Mouse (Mus musculus): Measurements from ENCODE around the gene Dcst1.
A peak's percentile ranks its signal among the peaks of the same experiment; 100 is the strongest.

Gene Dcst1

DNA sequence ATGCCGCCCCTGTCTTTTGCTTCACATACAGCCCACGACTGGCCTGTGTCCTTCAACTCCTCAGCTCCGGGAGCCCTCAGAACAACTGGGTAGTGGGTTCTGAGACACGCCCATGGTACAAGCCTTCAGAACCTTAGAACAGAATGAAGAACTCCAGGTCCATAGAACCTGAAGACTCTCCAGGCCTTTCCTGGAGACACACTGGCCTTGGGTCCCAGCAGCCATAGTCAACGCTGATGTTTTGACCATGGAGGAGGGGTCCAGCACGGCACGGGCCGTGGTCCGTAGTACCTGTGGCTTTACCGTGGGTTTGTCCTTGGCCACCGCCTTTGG is at the start of gene Dcst1:
Gene Dcst1, minus strand, starts transcription at position 101 of the 333 bp plus-strand sequence.
- no peak for DNase-seq

DNA sequence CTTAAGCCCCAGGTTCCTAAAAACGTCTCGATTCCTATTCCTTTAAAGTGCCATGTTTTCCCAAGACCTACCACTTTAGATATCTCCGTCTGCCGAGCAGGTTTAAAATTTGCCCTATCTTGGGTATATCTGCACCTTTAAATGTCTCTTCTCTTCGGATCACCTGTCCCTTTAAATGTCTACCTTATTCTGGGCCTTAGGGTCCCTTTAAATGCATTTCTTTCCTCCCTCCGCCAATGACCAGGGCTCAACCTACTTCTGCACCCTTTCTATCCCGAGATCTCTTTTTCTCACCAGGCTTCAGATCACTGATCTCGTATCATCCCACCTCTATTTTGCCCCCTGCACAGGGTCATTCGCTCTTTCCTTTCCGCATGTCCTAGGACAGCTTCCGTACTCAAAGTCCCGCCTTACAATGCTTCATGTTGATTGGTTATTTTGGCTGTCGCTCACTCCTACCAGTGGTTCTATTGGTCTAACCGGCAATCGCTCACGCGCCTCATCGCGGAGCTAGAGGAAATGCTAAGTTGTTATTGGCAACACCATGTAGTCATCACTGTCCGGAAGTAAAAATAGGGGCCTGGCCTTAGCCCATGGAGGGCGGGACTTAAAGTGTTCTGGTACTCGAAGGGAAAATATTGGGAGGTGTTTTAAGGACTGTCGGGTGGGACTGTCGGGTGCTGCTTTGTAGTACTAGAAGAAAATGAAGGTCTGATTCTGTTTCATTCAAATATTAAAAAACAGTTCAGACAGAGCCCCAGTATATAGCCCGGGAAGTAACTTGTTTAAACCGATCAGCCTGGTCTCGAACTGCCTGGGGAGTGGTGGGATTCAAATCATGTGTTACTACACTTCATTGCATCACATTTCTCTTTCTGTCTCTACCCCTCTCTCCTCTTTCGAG is 46.7 kb upstream of the Dcst1 start, which contains the start of gene Flad1:
Gene Flad1, minus strand, starts transcription at position 381 of the 904 bp plus-strand sequence.
- DNase-seq: peak; percentile 100

DNA sequence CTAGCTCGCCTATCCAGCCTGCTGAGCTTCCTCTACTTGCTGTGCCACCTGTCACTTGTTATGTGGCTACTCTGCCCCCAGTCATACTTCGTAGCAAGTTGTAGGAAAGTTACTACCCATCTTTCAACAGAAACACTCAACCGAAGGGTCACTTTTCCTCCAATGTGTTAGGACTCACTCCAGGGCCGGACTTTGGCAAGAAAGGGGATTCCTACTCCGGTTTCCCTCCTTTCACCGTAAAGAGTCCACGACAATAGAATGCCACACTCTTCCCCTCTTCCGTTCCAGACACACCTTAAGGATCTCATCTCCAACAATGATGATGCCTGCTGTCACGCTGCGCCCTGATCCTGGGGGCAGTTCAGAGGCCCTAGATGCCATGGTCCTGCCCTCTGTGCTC is 45.8 kb upstream of the Dcst1 start:
- DNase-seq: no peak

DNA sequence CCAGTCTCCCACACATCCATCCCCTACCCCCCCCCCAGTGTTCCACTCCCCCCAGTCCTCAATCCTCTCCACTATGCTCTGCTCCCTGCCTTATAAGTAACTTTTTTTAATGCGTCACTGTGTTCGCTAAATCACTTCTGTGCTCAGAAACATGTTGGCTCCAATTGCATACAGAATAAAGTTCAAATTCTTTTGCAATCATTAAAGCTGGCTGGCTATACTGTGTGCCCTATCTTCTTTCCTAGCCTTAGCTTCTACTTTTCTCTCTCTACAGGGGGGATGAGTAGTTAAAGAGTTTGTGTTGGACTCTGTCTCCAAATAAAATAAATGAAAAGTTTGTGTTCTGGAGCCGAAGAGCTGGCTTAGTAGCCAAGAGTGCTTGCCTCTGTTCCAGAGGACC is 44.6 kb upstream of the Dcst1 start:
- no peak for DNase-seq

DNA sequence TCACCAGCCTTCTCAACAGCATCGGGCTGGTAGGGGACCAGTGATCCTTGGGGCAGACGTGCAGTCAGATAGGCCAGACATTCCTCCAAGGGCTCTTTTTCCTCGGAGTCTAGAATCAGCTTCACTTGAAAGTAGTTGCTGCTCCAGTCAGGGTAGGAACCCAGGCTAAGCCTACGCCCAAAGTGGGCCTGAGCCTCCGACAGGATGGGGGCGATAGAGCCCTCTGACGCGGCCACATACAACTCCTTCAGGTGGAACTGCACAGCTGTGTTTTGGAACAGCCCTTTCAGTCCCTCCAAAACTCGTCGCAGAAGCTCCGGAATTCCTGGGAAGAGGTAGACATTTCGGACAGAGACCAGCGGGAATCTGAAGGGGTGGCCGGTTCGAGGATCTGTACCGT is 43.4 kb upstream of the Dcst1 start:
- no peak for DNase-seq

DNA sequence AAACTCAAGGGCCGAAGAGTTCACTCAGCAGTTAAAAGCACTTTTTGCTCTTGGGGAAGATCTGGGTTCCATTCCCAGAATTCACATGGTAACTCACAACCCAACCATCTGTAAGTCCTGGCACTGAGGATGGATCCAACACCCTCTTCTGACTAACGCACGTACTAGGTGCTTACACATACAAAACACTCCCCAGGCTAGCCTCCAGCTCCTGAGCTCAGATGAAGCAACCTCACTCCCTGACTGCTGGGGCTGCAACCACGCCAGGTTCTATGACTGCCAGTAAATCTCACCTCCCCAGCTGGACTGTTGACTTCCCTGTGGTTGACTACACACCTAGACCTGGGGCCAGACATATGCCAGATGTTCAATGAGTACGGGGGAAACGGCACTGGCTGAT is 41.8 kb upstream of the Dcst1 start:
- DNase-seq: no peak

DNA sequence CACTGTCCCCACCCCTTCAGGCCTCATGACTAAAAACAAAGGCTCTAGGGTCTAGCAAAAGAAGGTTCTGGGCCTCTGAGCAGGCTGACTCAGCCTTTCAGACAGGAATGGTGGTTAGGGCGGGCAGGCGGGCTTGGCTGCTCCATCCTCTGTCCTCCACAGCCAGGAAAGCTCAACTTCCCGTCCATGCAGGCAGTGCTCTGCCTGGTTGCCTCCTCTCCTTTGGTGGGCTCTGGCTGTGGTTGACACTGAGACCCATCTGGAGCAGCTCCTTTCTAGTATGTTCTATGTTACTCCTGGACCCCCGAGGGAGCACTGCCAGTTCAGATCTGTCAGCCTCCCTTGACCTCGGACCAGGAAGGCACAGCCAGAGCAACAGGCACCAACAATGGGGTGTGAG is 37.6 kb upstream of the Dcst1 start, which contains the start of gene Lenep:
Gene Lenep, minus strand, starts transcription at position 101 of the 400 bp plus-strand sequence.
- no peak for DNase-seq

DNA sequence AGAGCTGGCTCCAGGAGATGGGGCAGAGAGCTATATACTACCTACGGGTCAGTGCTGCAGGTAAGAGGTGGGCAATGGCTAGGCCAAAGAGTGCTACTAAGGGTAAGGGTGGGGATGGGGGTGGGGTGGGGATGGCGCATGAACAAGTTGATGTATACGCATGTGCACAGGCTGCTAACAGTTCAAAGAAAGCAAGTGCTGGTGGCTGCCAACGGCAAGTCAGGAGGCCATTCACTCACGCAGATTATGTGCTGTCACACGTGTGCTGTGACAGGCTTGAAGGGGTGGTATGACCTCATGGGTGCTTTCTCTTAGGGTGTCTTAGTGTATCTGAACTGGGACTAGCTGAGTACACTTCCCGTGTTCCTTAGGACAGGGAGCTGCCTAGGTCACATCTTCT is 36.3 kb upstream of the Dcst1 start:
- DNase-seq: no peak

DNA sequence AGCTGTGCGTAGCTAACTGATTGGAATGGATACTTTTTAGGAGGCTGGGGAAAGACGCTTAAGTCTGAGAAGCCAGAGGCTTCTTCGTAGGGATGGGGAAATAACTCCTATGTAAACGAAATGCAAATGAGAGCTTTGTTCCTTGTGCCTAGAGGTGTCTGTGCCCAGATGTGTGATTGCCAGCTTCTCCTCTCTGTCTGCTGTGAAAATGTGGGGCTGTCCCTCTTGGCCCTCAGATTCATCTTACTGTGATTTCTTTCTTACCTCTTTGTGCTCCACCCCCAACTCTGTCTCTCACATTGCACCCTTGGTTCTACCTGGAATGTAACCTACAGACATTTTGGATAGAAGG is 31.6 kb upstream of the Dcst1 start:
- no peak for DNase-seq

DNA sequence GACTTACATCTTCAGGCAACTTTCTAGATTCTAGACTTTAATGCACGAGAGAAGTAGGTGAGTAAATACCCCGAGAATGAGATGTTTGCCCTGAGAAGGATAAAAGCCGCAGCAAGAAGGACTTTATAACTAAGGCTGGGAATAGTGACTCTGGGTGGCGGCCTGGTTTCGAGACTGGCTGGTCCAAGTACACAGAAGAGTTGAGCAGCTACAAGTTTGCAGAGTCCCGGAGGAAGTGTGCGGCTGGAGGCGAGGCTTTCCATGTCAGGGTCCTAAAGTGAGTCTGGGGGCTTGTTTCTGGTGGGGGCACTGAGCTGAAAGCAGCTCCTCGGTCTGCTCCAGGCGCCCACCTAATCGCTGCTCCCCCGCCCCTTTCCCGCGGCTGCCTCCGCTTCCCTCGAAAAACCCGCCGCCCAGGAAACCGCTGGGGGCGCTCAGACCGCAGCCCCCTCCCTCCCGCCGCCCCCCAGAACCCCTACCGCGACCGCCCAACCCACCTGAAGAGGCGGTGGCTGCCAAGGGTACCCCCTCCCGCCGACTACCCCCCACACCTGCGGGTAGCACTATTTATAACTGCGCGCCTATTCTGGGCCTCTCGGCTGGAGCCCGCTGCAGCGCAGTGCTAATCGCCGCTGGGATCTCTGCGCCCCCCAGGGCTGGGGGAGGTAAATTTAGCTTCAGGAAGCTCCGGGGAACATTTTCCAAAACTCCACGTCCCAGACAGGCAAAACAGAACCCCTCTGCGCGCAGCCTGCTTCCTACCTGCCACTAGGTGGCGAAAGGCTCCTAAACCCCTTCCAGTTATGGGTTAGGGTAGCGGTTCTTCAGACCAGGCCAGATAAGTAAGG is 31.0 kb upstream of the Dcst1 start:
- DNase-seq: peak; percentile 86

DNA sequence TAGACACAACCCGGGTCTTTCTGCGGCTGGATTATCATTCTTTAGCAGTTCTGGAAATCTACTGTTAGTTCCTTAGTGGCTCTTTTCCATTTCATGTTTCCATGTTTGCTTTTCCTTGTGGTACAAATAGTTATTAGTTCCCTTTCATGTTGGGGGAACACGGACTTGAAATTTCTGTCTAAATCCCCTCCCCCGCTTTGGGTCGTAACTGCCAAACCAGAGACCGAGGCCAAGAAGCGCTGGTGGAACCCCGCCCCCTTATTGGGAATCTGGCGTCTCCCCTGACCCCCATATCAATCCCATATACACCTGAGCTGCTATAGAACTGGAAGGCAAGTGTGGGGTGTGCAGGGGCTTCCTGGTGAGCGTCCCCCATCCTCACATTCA is 30.4 kb upstream of the Dcst1 start:
- no peak for DNase-seq

DNA sequence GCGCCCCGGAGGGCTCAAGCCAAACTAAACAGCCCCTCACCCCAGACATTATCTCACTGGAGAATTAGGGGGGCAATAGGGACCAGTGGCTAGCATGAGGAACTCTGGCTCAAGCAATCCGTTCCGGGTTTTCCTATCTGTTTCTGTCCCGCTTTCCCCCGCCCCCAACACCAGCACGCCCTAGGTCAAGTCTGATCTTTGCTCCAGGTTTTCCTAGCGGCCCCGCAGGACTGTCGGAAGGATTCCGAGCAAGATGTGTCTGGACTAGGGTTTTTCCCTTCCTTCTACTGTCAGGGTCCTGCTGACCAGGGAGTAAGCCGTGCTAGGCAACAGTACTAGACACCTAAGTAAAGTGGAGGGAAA is 29.8 kb upstream of the Dcst1 start:
- peak; percentile 93 for DNase-seq

DNA sequence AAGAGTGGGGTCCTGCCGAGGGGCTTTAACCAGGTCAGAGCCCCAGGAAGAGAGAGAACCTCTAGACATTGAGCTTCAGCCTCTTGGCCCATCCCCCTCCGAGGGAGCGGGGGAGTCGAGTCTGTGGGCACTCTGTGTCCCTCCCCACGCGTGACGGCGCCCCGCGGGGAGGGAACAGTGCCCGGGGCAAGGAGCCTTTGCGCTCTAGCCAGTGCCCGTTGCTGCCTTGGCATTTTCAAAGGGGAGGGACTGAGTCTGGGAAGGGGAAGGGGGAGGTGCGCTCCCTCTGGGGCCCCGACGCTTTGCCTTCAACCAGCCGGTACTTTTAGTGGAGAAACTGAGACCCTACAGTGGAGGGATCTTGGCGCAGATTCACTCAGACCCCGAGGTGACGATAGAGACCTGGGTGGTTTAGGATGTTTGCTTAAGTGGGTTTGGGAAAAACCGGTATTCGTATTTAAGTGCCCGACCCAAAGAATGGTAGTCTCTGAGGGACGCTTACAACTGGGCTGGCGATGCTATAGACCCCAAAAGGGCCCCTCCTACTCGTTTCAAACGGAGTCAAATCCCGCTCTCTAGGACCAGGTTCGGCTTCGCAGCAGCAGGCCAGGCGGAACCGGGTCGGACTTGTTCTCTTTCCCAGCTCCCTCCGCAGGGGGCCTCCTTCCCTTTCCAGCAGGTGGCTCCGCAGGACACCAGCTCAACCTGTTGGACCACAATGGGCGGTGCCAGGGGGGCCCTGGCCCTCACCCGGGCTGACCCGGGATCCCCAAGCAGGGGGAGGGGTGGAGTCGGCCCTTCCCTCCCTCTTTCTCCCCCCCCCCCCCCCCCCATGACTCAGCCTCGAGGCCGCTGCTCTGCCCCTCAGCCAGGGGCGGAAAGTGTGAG is 29.2 kb upstream of the Dcst1 start, which contains the start of gene Zbtb7b:
Gene Zbtb7b, minus strand, starts transcription at position 771 of the 888 bp plus-strand sequence.
- peak; percentile 89 for DNase-seq

DNA sequence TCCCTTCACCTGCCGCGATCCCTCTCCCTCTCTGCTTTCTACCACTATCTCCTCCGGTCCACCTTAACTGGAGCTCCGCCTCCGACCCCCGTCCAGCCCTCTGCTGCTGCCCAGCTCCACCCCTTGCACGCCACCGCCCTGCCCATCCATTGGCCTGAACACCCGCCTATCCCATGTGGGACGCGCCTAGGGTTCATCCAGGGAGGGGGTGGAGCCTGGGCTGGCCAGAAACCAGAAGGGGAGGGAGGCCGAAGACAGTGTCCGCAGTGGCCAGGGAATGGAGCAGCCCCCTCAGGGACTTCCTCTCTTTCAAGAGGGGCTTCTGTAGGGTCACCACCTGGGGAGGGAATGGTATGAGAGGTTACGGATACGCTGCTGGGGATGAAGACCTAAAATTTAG is 28.6 kb upstream of the Dcst1 start:
- DNase-seq: peak; percentile 99

DNA sequence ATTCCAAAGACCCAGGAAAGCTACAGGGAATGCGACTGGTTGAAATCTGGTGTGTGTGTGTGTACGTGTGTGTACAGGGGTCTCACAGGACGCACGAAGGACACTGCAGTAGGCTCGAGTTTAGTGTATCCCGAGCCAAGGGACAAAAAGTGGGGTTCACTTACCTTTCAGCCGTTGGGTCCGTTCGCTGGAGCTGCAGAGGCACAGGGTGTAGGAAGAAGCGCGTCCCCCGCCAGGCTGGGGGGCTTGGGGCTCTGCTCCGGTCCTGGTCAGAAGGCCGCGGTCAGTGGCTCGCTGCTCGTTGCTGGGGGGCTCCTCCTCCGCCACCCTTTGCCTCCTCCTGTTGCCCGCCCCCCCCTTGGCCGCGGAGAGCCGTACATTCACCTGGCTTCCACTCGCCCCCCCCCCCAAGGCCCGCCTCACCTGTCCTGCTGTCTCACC is 27.8 kb upstream of the Dcst1 start:
- peak; percentile 64 for DNase-seq

DNA sequence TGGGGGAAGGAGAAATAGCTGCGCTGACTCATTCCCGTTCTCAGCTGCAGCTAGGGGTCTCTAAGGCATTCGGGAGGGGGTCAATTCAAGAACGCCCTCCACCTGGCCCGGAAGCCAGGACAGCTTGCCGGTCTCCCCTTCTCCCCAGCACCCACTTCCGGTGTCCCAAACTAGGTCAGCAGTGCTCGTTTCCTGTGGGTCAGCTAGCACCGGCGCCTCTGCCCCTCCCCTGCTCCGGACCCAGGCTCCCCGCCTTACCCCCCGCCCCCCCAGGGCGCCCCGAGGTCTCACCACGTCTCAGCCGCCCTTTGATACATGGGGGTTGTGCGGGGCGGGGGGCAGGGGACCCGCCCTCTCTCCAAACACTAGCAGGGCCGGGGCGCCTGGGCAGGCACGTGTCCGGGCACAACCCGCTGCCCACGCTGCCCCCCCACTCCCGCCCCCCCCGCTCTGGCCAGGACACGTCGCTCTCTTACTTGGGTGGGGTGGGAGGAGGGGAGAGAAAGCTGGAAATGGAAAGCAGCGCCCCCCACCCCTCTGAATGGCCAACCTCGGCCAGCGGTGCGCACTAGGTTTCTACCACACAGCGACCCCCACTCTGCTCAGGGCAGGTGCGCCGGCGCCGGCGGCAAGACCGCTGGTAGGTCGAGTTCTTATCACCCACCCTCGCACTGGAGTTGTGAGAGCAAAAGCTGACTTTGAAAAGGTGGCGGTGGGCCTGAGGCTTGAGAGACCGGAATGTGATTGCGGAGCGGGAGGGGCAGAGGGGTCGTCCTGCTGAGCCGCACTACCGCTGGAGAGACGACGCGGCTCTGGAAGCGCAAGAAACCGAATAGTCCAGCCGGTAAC is 26.8 kb upstream of the Dcst1 start:
- DNase-seq: peak; percentile 72

DNA sequence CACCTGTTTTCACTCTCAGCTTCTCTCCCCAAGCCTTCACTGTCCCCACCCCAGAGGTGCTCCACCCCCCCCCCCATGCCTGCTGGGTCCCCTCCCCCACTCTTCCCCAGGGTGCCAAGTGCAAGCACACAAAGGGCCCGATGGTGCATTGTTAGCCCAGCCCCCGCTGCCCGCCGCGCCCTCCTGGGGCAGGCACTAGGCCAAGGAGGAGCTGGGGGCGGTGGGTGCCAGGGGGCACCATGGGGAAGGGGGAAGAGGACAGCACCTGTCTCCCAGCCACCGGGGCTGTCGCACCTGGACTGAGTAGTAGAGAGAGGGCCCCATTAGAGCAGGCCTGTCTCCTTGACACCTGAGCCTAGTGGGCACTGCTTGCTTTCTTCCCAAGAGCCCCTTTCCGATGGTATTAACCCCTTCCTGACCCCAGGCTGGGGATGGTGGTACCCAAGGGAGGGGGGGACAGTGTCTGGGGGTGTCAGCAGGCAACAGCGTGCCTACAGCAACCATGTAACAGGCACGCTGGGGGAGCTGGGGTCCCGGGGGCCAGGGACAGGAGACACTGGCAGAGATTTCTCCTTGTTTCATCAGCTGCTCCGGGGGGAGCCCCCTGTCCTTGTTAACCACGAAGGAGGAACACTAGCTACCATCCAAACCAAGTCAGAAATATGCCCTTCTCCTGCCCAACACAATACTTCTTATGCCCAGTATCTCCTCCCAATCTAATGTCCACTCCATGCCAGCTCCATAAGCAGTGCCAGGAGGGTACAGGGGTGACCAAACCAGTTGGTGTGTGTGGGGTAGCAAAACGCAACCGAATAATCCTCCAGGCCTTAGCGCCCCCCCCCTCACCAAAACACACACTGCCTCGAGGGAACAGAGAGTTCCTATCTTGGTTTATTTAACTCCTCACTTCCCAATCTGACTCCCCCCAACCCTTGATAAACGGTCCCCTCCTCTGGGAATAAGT is 25.9 kb upstream of the Dcst1 start:
- no peak for DNase-seq

DNA sequence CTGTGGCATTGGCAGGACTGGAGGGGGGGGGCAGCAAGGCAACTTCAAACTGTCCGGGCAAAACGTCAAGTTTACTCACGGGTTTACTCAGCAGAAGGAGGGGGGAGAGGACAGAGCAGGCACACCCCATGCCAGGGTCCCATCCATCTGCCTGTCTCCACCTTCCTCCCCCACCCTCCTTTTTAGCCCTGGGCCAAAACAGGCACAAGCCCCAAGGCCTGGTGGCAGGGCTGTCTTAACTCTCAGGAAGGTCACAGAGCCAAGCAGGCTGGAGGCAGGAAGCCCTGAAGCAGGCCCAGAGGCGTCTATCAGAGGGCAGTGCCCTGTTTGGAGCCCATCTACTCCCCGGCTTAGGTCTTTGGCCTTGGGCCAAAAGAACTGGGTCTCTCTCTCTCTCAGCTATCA is 25.1 kb upstream of the Dcst1 start:
- peak; percentile 51 for DNase-seq

DNA sequence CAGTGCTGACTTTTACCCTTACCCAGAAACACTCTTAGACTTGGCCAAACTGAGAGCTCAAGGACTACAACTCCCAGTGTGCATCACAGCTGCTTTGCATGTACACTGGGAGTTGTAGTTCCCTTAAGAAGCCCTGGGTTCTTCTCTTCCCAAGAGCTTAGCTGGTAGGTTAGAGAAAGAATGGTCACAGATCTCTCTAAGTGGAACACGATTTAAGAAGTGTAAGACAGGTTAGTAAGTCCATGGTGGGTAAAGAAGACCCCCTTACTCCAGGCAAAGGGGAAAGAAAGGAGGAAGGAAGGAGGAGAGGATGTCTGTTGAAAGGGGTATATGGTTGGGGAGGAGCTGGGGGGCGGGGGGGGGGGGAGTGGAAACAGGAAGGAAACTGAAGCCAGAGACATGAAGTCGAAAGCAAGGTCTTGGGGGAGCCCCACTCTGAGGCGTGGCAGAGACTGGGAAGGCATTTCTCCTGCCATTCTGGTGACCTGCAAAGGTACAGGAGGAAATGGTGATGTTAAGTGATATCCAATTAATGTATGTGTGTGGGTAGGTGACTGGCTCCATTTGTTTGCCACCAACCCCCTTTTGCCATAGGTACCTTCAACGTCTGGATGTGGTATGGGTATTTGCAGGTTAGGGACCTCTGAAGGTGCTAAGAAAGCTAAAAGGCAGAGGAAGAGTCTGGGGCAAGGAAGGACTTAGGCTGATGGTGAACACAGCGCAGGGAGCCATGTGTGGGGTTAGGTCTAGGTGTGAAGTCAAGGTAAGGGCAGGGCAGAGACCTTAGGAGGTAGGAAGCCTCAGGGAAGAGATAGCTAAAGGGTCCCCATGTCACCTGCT is 24.1 kb upstream of the Dcst1 start:
- DNase-seq: peak; percentile 67

Data from lung, postnatal 36 days (tissue).